Mouse (Mus musculus) small intestine, adult 2 months (tissue): ENCODE results near the gene Btbd16.

Experiments
- CTCF ChIP-seq: fragments of 200-500 bp; IDR thresholded peaks from 2 replicates; pipeline ENCODE4 v1.5.1; 2012; ENCODE audit warnings: low read depth, mild to moderate bottlenecking, control low read depth, inconsistent platforms, low read length, moderate library complexity, mixed read lengths; ENCODE audit not compliant: insufficient replicate concordance, insufficient read length; ENCODE audit errors: extremely low read depth
- POLR2A ChIP-seq: fragments of 200-500 bp; IDR thresholded peaks from 2 replicates; pipeline ENCODE4 v1.6.1; 2012; ENCODE audit warnings: low read depth, mild to moderate bottlenecking, control low read depth, inconsistent platforms, low read length, moderate library complexity

GRCm38 (mm10) chr7:130854684-130855292 lies 80.9 kb downstream of the Btbd16 start:
- TF ChIP-seq CTCF = no peak
- no peak for TF ChIP-seq POLR2A
